Comparison of ENCODE assay signal across 8 mouse cellular contexts in the genomic region with DNA sequence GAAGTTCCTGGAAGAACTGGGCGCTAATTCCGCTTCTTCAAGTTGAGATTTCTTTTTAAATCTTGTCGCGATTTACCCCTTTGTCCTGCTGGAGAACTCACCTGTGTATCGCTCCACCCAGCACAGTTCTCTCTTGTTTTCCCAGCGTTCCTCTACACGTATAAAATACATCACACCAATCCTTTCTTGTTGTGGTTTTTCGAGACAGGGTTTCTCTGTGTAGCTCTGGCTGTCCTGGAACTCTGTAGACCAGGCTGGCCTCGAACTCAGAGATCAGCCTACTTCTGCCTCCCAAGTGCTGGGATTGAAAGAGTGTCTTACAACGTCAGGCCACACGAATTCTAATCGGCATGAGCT. TPM values are rescaled to one million over a fixed set of nuclear protein-coding genes. Genes with fewer than 3 reads are reported as not detected.
DNase-seq lines count a peak whose midpoint lies in the region; ATAC-seq and TF ChIP-seq lines count a peak whose summit lies in the region.

No protein-coding gene starts in this region.

- TF ChIP-seq POLR2A in bone marrow macrophage, adult 2 months (IDR thresholded peaks at IDR 0.05; ENCODE audit: borderline replicate concordance, low read depth, low read length), result no peak

- H3K4me2 ChIP-seq in kidney, embryonic 15.5 days, result peak overlapping the region; percentile 64
- H3K4me2 ChIP-seq in hindbrain, embryonic 12.5 days (replicated peaks), result peak overlapping the region; percentile 83
- H3K4me2 ChIP-seq in midbrain, embryonic 12.5 days (replicated peaks), result peak overlapping the region; percentile 66

- H3K27me3 ChIP-seq in kidney, embryonic 15.5 days, result no peaks in the 10 kb centered on the region
- H3K27me3 ChIP-seq in hindbrain, embryonic 12.5 days, result no peaks in the 10 kb centered on the region
- no peaks in the 10 kb centered on the region for H3K27me3 ChIP-seq in midbrain, embryonic 12.5 days

- no peaks in the 10 kb centered on the region for H3K9me3 ChIP-seq in kidney, embryonic 15.5 days (replicated peaks)
- no peaks in the 10 kb centered on the region for H3K9me3 ChIP-seq in hindbrain, embryonic 12.5 days (replicated peaks)
- H3K9me3 ChIP-seq in midbrain, embryonic 12.5 days, result no peaks in the 10 kb centered on the region

- TF ChIP-seq CTCF in bone marrow macrophage, adult 2 months (IDR thresholded peaks at IDR 0.05; ENCODE audit: low read depth, low read length), result no peak

- peaks cover 15% of the 10 kb centered on the region for H3K4me1 ChIP-seq in kidney, embryonic 15.5 days
- H3K4me1 ChIP-seq in bone marrow macrophage, adult 2 months (ENCODE audit: control insufficient read depth, insufficient read depth, low read length), result peaks cover 6% of the 10 kb centered on the region; the same call in 1 of the 2 replicates
- H3K4me1 ChIP-seq in hindbrain, embryonic 12.5 days, result peaks cover 13% of the 10 kb centered on the region
- H3K4me1 ChIP-seq in midbrain, embryonic 12.5 days, result peaks cover 10% of the 10 kb centered on the region

- DNase-seq in kidney, postnatal 4 days, result no peak
- no peak for DNase-seq in left cerebral cortex, adult 8-10 months (ENCODE audit: low spot score in 2 of 2)
- DNase-seq in kidney, adult 11 months, result no peak
- no peak for DNase-seq in cerebellum, postnatal 36 days

- no peak for ATAC-seq in kidney, embryonic 15.5 days (replicated peaks; ENCODE audit: low FRiP score)
- ATAC-seq in hindbrain, embryonic 12.5 days (ENCODE audit: low FRiP score), result peak; percentile 43; the same call in 1 of the 2 replicates
- no peak for ATAC-seq in midbrain, embryonic 12.5 days (ENCODE audit: low FRiP score, low read depth)

- peak overlapping the region; percentile 78 for H3K9ac ChIP-seq in kidney, embryonic 15.5 days
- H3K9ac ChIP-seq in hindbrain, embryonic 12.5 days, result peak overlapping the region; percentile 86
- H3K9ac ChIP-seq in midbrain, embryonic 12.5 days (replicated peaks), result peak overlapping the region; percentile 87; the same call in 1 of the 2 replicates

- 35% methylated on average over 12 of the region's 12 CpGs for WGBS in kidney, embryonic 15.5 days
- WGBS in hindbrain, embryonic 12.5 days, result 42% methylated on average over 12 of the region's 12 CpGs
- WGBS in midbrain, embryonic 12.5 days, result 37% methylated on average over 12 of the region's 12 CpGs

- H3K36me3 ChIP-seq in kidney, embryonic 15.5 days, result peaks cover 36% of the 10 kb centered on the region
- peaks cover 37% of the 10 kb centered on the region for H3K36me3 ChIP-seq in hindbrain, embryonic 12.5 days
- H3K36me3 ChIP-seq in midbrain, embryonic 12.5 days, result peaks cover 32% of the 10 kb centered on the region

- H3K27ac ChIP-seq in kidney, embryonic 15.5 days, result peak overlapping the region; percentile 77
- H3K27ac ChIP-seq in bone marrow macrophage, adult 2 months (ENCODE audit: insufficient read depth, low read depth, low read length), result peak overlapping the region; percentile 62
- peak overlapping the region; percentile 62 for H3K27ac ChIP-seq in hindbrain, embryonic 12.5 days
- H3K27ac ChIP-seq in midbrain, embryonic 12.5 days (replicated peaks), result no peak overlapping the region

- peak overlapping the region; percentile 80 for H3K4me3 ChIP-seq in kidney, embryonic 15.5 days (replicated peaks)
- peak overlapping the region; percentile 42 for H3K4me3 ChIP-seq in bone marrow macrophage, adult 2 months (ENCODE audit: insufficient read depth, low read length)
- H3K4me3 ChIP-seq in hindbrain, embryonic 12.5 days, result peak overlapping the region; percentile 86
- H3K4me3 ChIP-seq in midbrain, embryonic 12.5 days, result peak overlapping the region; percentile 86

RNA-seq across cellular contexts. Expression of a gene that starts 0.3 kb away (rescaled TPM):
- polyA plus RNA-seq in kidney, embryonic 15.5 days (2015; fragmentation: Nextera tagmentation; extraction: Ambion mirVana), result 106 and 123 TPM in 2 replicates
- 63.4 and 72.7 TPM in 2 replicates for polyA plus RNA-seq in bone marrow macrophage, adult 2 months (2012; ENCODE audit: insufficient read depth, insufficient read length, missing spikeins)
- 115 and 125 TPM in 2 replicates for polyA plus RNA-seq in hindbrain, embryonic 12.5 days (2016; fragmentation: Nextera tagmentation; extraction: Ambion mirVana)
- 127 and 130 TPM in 2 replicates for polyA plus RNA-seq in midbrain, embryonic 12.5 days (2016; fragmentation: Nextera tagmentation; extraction: Ambion mirVana)
- 10 to 100 TPM; 48.0 to 60.8 (median 55.4) TPM for total RNA-seq in left cerebral cortex, adult 8-10 months (2022)

RNA-seq across cellular contexts. Expression of a gene that starts 15.7 kb away (rescaled TPM):
- 10.4 and 11.9 TPM in 2 replicates for polyA plus RNA-seq in kidney, embryonic 15.5 days (2015; fragmentation: Nextera tagmentation; extraction: Ambion mirVana)
- 19.1 and 25.3 TPM in 2 replicates for polyA plus RNA-seq in bone marrow macrophage, adult 2 months (2012; ENCODE audit: insufficient read depth, insufficient read length, missing spikeins)
- polyA plus RNA-seq in hindbrain, embryonic 12.5 days (2016; fragmentation: Nextera tagmentation; extraction: Ambion mirVana), result 30.1 and 30.4 TPM in 2 replicates
- polyA plus RNA-seq in midbrain, embryonic 12.5 days (2016; fragmentation: Nextera tagmentation; extraction: Ambion mirVana), result 30.3 and 31.1 TPM in 2 replicates
- total RNA-seq in left cerebral cortex, adult 8-10 months (2022), result 10 to 100 TPM; 22.3 to 27.9 (median 24.0) TPM

RNA-seq across cellular contexts. Expression of a gene that starts 48.5 kb away (rescaled TPM):
- polyA plus RNA-seq in kidney, embryonic 15.5 days (2015; fragmentation: Nextera tagmentation; extraction: Ambion mirVana), result 34.1 and 35.0 TPM in 2 replicates
- 15.6 and 16.3 TPM in 2 replicates for polyA plus RNA-seq in bone marrow macrophage, adult 2 months (2012; ENCODE audit: insufficient read depth, insufficient read length, missing spikeins)
- 63.9 and 64.4 TPM in 2 replicates for polyA plus RNA-seq in hindbrain, embryonic 12.5 days (2016; fragmentation: Nextera tagmentation; extraction: Ambion mirVana)
- polyA plus RNA-seq in midbrain, embryonic 12.5 days (2016; fragmentation: Nextera tagmentation; extraction: Ambion mirVana), result 50.8 and 51.2 TPM in 2 replicates
- total RNA-seq in left cerebral cortex, adult 8-10 months (2022), result 10 to 100 TPM; 30.3 to 34.8 (median 31.3) TPM

RNA-seq across cellular contexts. Expression of a gene that starts 56.7 kb away (rescaled TPM):
- polyA plus RNA-seq in kidney, embryonic 15.5 days (2015; fragmentation: Nextera tagmentation; extraction: Ambion mirVana), result 2.6 and 4.5 TPM in 2 replicates
- polyA plus RNA-seq in bone marrow macrophage, adult 2 months (2012; ENCODE audit: insufficient read depth, insufficient read length, missing spikeins), result not detected in 2 replicates
- polyA plus RNA-seq in hindbrain, embryonic 12.5 days (2016; fragmentation: Nextera tagmentation; extraction: Ambion mirVana), result 0.39 and 0.67 TPM in 2 replicates
- 0.29 and 0.43 TPM in 2 replicates for polyA plus RNA-seq in midbrain, embryonic 12.5 days (2016; fragmentation: Nextera tagmentation; extraction: Ambion mirVana)
- total RNA-seq in left cerebral cortex, adult 8-10 months (2022), result 1 to 10 TPM; 1.5 to 2.1 (median 2.0) TPM
